11 mouse cellular contexts compared by ENCODE assay signal in genomic region chr19:41734685-41735084, GRCm38 (mm10). TPM values are rescaled to one million over a fixed set of nuclear protein-coding genes. Genes with fewer than 3 reads are reported as not detected.
DNase-seq lines count a peak whose midpoint lies in the region; ATAC-seq and TF ChIP-seq lines count a peak whose summit lies in the region.
"Had no signal": no experiment of that assay in that cellular context is flagged by ENCODE, and none has a peak within 500 bp of the region (broad histone marks: within the 10 kb centered on the region; RNA-seq: fewer than 3 reads in every experiment).

No protein-coding gene starts in this region.

- TF ChIP-seq CTCF in liver, postnatal 0 days (IDR thresholded peaks at IDR 0.05; ENCODE audit: low read depth): no peak

- no peak overlapping the region for H3K9ac ChIP-seq in liver, postnatal 0 days (replicated peaks)
- H3K9ac ChIP-seq in forebrain, embryonic 13.5 days: no peak overlapping the region
- no peak overlapping the region for H3K9ac ChIP-seq in limb, embryonic 12.5 days (replicated peaks)
- H3K9ac ChIP-seq in stomach, embryonic 14.5 days (replicated peaks; ENCODE audit: low read depth, low read length): 0 out of 2 replicates have a peak overlapping the region, but pooled peaks have one; percentile 1
- H3K9ac ChIP-seq: heart, embryonic 12.5 days; liver, embryonic 14.5 days had no signal

- WGBS in liver, postnatal 0 days (ENCODE audit: insufficient replicate concordance): 29% methylated on average over 10 of the region's 10 CpGs
- WGBS in forebrain, embryonic 13.5 days: 3% methylated on average over 10 of the region's 10 CpGs
- 6% methylated on average over 10 of the region's 10 CpGs for WGBS in limb, embryonic 12.5 days
- WGBS in stomach, embryonic 14.5 days: 11% methylated on average over 10 of the region's 10 CpGs

- H3K4me1 ChIP-seq in liver, postnatal 0 days (ENCODE audit: insufficient read depth): no peaks in the 10 kb centered on the region; the same call in 1 of the 2 replicates
- peaks cover 57% of the 10 kb centered on the region for H3K4me1 ChIP-seq in forebrain, embryonic 13.5 days
- peaks cover 22% of the 10 kb centered on the region for H3K4me1 ChIP-seq in limb, embryonic 12.5 days (replicated peaks)
- peaks cover 9% of the 10 kb centered on the region; the same call in 1 of the 2 replicates for H3K4me1 ChIP-seq in stomach, embryonic 14.5 days (ENCODE audit: control insufficient read depth, insufficient read depth, low read length)

- peaks cover 18% of the 10 kb centered on the region for H3K27me3 ChIP-seq in liver, postnatal 0 days (ENCODE audit: insufficient read depth, low read length)
- H3K27me3 ChIP-seq in forebrain, embryonic 13.5 days: peaks cover 24% of the 10 kb centered on the region
- H3K27me3 ChIP-seq in limb, embryonic 12.5 days: peaks cover 66% of the 10 kb centered on the region
- H3K27me3 ChIP-seq in stomach, embryonic 14.5 days (ENCODE audit: control insufficient read depth, insufficient read depth, low read length): 0 out of 2 replicates have a peak, but pooled peaks cover 6% of the 10 kb centered on the region

- H3K36me3 ChIP-seq in liver, postnatal 0 days (replicated peaks; ENCODE audit: insufficient read depth, low read length): no peaks in the 10 kb centered on the region
- H3K36me3 ChIP-seq in forebrain, embryonic 13.5 days (ENCODE audit: poor library complexity, severe bottlenecking): peaks cover 10% of the 10 kb centered on the region
- no peaks in the 10 kb centered on the region for H3K36me3 ChIP-seq in limb, embryonic 12.5 days
- no peaks in the 10 kb centered on the region for H3K36me3 ChIP-seq in stomach, embryonic 14.5 days (ENCODE audit: control insufficient read depth, insufficient read depth, low read length)
- H3K36me3 ChIP-seq: heart, embryonic 12.5 days had no signal

- peaks cover 5% of the 10 kb centered on the region for H3K9me3 ChIP-seq in liver, postnatal 0 days (ENCODE audit: low read length)
- 0 out of 2 replicates have a peak, but pooled peaks cover 7% of the 10 kb centered on the region for H3K9me3 ChIP-seq in forebrain, embryonic 13.5 days (replicated peaks)
- H3K9me3 ChIP-seq in limb, embryonic 12.5 days: peaks cover 10% of the 10 kb centered on the region; the same call in 1 of the 2 replicates
- H3K9me3 ChIP-seq in stomach, embryonic 14.5 days (ENCODE audit: control insufficient read depth, low read depth, low read length): 0 out of 2 replicates have a peak, but pooled peaks cover 4% of the 10 kb centered on the region

- H3K27ac ChIP-seq in liver, postnatal 0 days (ENCODE audit: low read depth): no peak overlapping the region
- H3K27ac ChIP-seq in forebrain, embryonic 13.5 days: peak overlapping the region; percentile 51
- H3K27ac ChIP-seq in limb, embryonic 12.5 days: no peak overlapping the region
- H3K27ac ChIP-seq in stomach, embryonic 14.5 days (ENCODE audit: low read length): no peak overlapping the region
- H3K27ac ChIP-seq: liver, embryonic 14.5 days had no signal

- TF ChIP-seq EP300 in liver, postnatal 0 days (IDR thresholded peaks at IDR 0.05; ENCODE audit: low read depth): no peak

- H3K4me3 ChIP-seq in liver, postnatal 0 days (ENCODE audit: low read depth, low read length): no peak overlapping the region
- no peak overlapping the region for H3K4me3 ChIP-seq in forebrain, embryonic 13.5 days
- H3K4me3 ChIP-seq in limb, embryonic 12.5 days (replicated peaks): no peak overlapping the region
- H3K4me3 ChIP-seq in stomach, embryonic 14.5 days (ENCODE audit: low read depth, low read length): no peak overlapping the region
- H3K4me3 ChIP-seq: heart, embryonic 12.5 days had no signal

- peak; percentile 32 for DNase-seq in liver
- DNase-seq in liver, postnatal 0 days: no peak
- no peak for DNase-seq in adrenal gland, postnatal 36 days
- no peak for DNase-seq in thymus, postnatal 36 days
- DNase-seq: cerebellum, adult 9-11 months had no signal

- H3K4me2 ChIP-seq in liver, postnatal 0 days (ENCODE audit: low read depth, low read length): no peak overlapping the region
- peak overlapping the region; percentile 32 for H3K4me2 ChIP-seq in forebrain, embryonic 13.5 days
- H3K4me2 ChIP-seq in limb, embryonic 12.5 days: no peak overlapping the region; the same call in 1 of the 2 replicates
- H3K4me2 ChIP-seq in stomach, embryonic 14.5 days (replicated peaks; ENCODE audit: low read depth, low read length): no peak overlapping the region
- H3K4me2 ChIP-seq: heart, embryonic 12.5 days had no signal

- no peak for ATAC-seq in liver, postnatal 0 days
- ATAC-seq in forebrain, embryonic 13.5 days: peak; percentile 59
- ATAC-seq in limb, embryonic 12.5 days (ENCODE audit: insufficient number of reproducible peaks, insufficient read depth, low FRiP score, low TSS enrichment, low read depth): peak; percentile 60
- peak; percentile 59; the same call in 1 of the 2 replicates for ATAC-seq in stomach, embryonic 14.5 days (ENCODE audit: insufficient number of reproducible peaks, insufficient read depth, low FRiP score, low read depth)
- no peak for ATAC-seq in activated CD4-positive, CD25-positive, alpha-beta regulatory T cell, adult 4 months

RNA-seq across cellular contexts. Expression of gene Slit1, which starts 8.8 kb away (rescaled TPM):
- 0.12 and 0.13 TPM in 2 replicates for polyA plus RNA-seq in liver, postnatal 0 days (2015; fragmentation: Nextera tagmentation; extraction: Ambion mirVana)
- 13.9 and 14.4 TPM in 2 replicates for polyA plus RNA-seq in forebrain, embryonic 13.5 days (2015; fragmentation: Nextera tagmentation; extraction: Ambion mirVana)
- polyA plus RNA-seq in limb, embryonic 12.5 days (2016; fragmentation: Nextera tagmentation; extraction: Ambion mirVana): 0.15 and 0.40 TPM in 2 replicates
- 1.00 and 1.4 TPM in 2 replicates for polyA plus RNA-seq in stomach, embryonic 14.5 days (2014; fragmentation: Nextera tagmentation; extraction: Ambion mirVana)
- 10 to 100 TPM in 1 of 2 experiments, 1 to 10 TPM in 1; 7.6 to 18.4 TPM for total RNA-seq in adrenal gland, postnatal 36 days (2021)
- under 1 TPM in 1 of 2 experiments, not detected in 1; 0.08 TPM for polyA plus RNA-seq in activated CD4-positive, CD25-positive, alpha-beta regulatory T cell, adult 4 months (2017; shearing (Covaris generic))

Comparison
In these comparisons a context has a peak if more than half of its experiments do, and no peak if none do; other contexts are left out.
1. ATAC-seq: peak in forebrain, embryonic 13.5 days (single experiment), limb, embryonic 12.5 days (single experiment) and stomach, embryonic 14.5 days (single experiment); none in liver, postnatal 0 days (single experiment) and activated CD4-positive, CD25-positive, alpha-beta regulatory T cell, adult 4 months (single experiment).